Mouse (Mus musculus): ENCODE measurements at regions not wholly inside any gene's neighbourhood (a gene's known extent, or its start where the extent isn't known, plus 50 kb on each side); places are given as distances from the start of the nearest gene placed in this dataset.

DNA sequence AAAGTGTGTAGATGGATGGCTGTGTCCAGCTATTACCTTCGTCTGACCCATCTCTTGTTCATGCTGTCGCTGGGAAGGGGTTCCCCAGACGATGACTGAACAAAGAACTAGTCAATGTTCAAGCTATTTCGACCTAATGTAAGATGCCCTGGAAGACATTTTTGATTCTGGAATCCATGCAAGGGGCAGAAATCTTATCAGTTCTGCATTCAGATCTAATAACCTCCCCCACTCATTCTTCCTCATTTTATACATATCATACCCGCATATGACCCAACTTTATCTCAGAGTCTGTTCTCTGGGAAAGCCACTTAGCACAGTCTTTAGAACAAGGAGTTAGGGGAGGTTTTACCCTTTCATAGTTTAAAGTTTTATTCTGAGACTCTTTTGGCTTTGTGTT, 52.2 kb upstream of the 2310009B15Rik start:
- ATAC-seq (ENCODE audit: insufficient read depth, low read depth): no peak
- Histone ChIP-seq H3K4me1 (ENCODE audit: control insufficient read depth, insufficient read depth) (peaks cover 20% of the 10 kb centered on the region), H3K4me3 (ENCODE audit: low read depth, low read length) (no peak overlapping the region), H3K9ac (replicated peaks; ENCODE audit: low read depth, low read length) (no peak overlapping the region), H3K36me3 (replicated peaks; ENCODE audit: control insufficient read depth, insufficient read depth, low read length) (no peaks in the 10 kb centered on the region), H3K9me3 (replicated peaks; ENCODE audit: control insufficient read depth, low read length) (no peaks in the 10 kb centered on the region), H3K27me3 (ENCODE audit: control insufficient read depth, insufficient read depth, low read length) (no peaks in the 10 kb centered on the region), H3K4me2 (ENCODE audit: low read depth, low read length) (no peak overlapping the region), H3K27ac (ENCODE audit: low read depth) (no peak overlapping the region)
- TF ChIP-seq EP300 (IDR thresholded peaks at IDR 0.05; ENCODE audit: low read depth): no peak
- TF ChIP-seq CTCF (IDR thresholded peaks at IDR 0.05; ENCODE audit: low read depth): no peak
- no peak for DNase-seq (ENCODE audit: low spot score)
- 75% methylated on average over 5 of the region's 5 CpGs for WGBS

DNA sequence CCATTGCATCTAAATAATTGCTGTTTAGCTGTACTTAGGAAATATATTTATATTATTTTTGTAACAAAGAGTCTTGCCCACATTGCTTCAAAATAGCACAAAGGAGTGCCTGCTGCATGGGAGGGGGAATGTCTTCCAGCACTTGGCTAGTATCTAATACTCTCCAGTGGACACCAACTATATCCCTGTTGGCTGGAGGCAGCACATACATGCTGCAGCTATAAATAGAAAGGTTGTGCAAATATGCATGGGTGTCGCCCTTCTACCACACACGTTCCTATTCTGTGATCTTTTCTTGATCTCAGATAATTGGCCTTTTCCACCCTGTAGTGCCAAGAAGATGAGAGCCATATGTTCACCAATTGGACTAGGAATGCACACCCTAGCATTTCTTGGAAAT, 53.0 kb upstream of the 2310009B15Rik start:
- TF ChIP-seq CTCF (IDR thresholded peaks at IDR 0.05; ENCODE audit: low read depth) (no peak), EP300 (IDR thresholded peaks at IDR 0.05; ENCODE audit: low read depth) (no peak)
- WGBS: 14% methylated on average over 2 of the region's 2 CpGs

DNA sequence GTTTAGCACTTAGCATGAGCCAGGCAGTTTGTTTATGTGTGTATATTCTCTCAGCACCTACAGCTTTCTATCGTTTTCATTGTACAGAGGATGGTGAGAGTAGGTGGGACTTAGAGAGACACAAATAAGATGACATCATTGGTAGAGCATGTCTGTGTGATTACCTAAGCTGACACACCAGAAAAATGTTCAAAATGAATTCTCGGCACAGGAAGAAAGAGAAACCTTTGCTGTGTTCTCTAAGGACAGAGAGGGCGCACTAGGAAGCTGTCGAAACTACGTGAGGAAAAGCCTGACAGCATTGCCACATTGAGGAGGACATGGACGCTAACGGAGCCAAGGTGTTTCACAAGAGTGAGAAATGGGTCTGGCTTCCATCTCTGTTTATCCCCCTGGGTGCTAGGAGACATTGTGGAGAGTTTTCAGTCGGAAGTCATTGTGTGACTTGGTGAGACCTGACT, 51.0 kb upstream of the Dennd1b start:
- Histone ChIP-seq H3K4me3 (ENCODE audit: low read depth, low read length) (peak overlapping the region; percentile 21), H3K9ac (replicated peaks; ENCODE audit: low read depth, low read length) (0 out of 2 replicates have a peak overlapping the region, but pooled peaks have one; percentile 13)

More for the DNA sequence above, 53.0 kb upstream of the 2310009B15Rik start:
- no peak for ATAC-seq (ENCODE audit: insufficient read depth, low read depth)
- Histone ChIP-seq H3K4me3 (ENCODE audit: low read depth, low read length) (no peak overlapping the region), H3K27me3 (ENCODE audit: control insufficient read depth, insufficient read depth, low read length) (no peaks in the 10 kb centered on the region), H3K27ac (ENCODE audit: low read depth) (no peak overlapping the region), H3K9ac (replicated peaks; ENCODE audit: low read depth, low read length) (no peak overlapping the region), H3K36me3 (replicated peaks; ENCODE audit: control insufficient read depth, insufficient read depth, low read length) (no peaks in the 10 kb centered on the region), H3K4me1 (ENCODE audit: control insufficient read depth, insufficient read depth) (peaks cover 20% of the 10 kb centered on the region), H3K4me2 (ENCODE audit: low read depth, low read length) (no peak overlapping the region), H3K9me3 (replicated peaks; ENCODE audit: control insufficient read depth, low read length) (no peaks in the 10 kb centered on the region)
- no peak for DNase-seq (ENCODE audit: low spot score)

DNA sequence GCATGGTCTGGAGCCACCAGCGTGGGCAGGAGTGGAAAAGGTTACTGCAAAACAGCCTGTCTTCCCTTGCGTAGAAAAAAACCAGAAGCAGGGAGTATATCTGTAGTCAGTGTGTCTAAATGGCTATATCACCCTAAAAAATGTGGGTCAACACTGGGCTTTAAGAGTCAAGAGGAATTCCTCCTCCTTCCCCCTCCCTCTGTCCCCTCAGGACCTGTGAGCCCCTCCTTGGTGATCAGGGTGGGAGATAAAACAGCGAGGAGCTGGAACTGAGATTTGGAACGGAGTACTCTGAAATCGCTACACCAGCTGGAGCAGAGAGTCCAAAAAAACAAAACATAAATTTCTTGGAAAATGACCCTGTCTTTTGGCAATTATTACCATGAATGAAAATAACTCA, 50.3 kb upstream of the Dennd1b start:
- no peak for DNase-seq (ENCODE audit: low spot score)
- 60% methylated on average over 5 of the region's 5 CpGs for WGBS
- no peaks in the 10 kb centered on the region for H3K9me3 ChIP-seq (replicated peaks; ENCODE audit: control insufficient read depth, low read length)
- H3K4me3 ChIP-seq (ENCODE audit: low read depth, low read length): no peak overlapping the region
- H3K4me2 ChIP-seq (ENCODE audit: low read depth, low read length): peak overlapping the region; percentile 46
- H3K4me1 ChIP-seq (ENCODE audit: control insufficient read depth, insufficient read depth): peaks cover 9% of the 10 kb centered on the region
- no peaks in the 10 kb centered on the region for H3K27me3 ChIP-seq (ENCODE audit: control insufficient read depth, insufficient read depth, low read length)
- TF ChIP-seq EP300 (IDR thresholded peaks at IDR 0.05; ENCODE audit: low read depth) (no peak), CTCF (IDR thresholded peaks at IDR 0.05; ENCODE audit: low read depth) (no peak)
- 0 out of 2 replicates have a peak overlapping the region, but pooled peaks have one; percentile 3 for H3K9ac ChIP-seq (replicated peaks; ENCODE audit: low read depth, low read length)
- no peaks in the 10 kb centered on the region for H3K36me3 ChIP-seq (replicated peaks; ENCODE audit: control insufficient read depth, insufficient read depth, low read length)
- peak overlapping the region; percentile 70 for H3K27ac ChIP-seq (ENCODE audit: low read depth)
- no peak for ATAC-seq (ENCODE audit: insufficient read depth, low read depth)

More for the DNA sequence above, 51.0 kb upstream of the Dennd1b start:
- Histone ChIP-seq H3K36me3 (replicated peaks; ENCODE audit: control insufficient read depth, insufficient read depth, low read length) (no peaks in the 10 kb centered on the region), H3K4me2 (ENCODE audit: low read depth, low read length) (peak overlapping the region; percentile 46), H3K9me3 (replicated peaks; ENCODE audit: control insufficient read depth, low read length) (no peaks in the 10 kb centered on the region), H3K4me1 (ENCODE audit: control insufficient read depth, insufficient read depth) (peaks cover 9% of the 10 kb centered on the region), H3K27me3 (ENCODE audit: control insufficient read depth, insufficient read depth, low read length) (no peaks in the 10 kb centered on the region), H3K27ac (ENCODE audit: low read depth) (peak overlapping the region; percentile 70)
- ATAC-seq (ENCODE audit: insufficient read depth, low read depth) (peak; percentile 79), DNase-seq (ENCODE audit: low spot score) (peak; percentile 88)
- TF ChIP-seq CTCF (IDR thresholded peaks at IDR 0.05; ENCODE audit: low read depth) (peak; percentile 55), EP300 (IDR thresholded peaks at IDR 0.05; ENCODE audit: low read depth) (no peak)
- WGBS: 3% methylated on average over 8 of the region's 8 CpGs

DNA sequence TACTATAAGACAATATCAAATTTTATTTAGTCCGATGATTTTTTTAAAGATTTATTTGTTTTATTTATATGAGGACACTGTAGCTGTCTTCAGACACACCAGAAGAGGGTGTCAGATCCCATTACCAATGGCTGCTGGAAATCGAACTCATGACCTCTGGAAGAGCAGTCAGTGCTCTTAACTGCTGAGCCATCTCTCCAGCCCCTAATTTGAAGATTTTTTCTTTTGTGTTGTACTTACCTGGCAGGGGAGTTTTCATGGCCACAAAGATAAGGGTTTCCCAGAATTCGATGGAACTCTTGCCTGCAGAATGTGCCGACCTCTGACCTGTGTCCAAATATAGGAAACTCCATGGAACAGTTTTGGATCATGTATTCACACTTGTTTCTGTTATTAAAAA, 49.8 kb upstream of the Dennd1b start:
- DNase-seq (ENCODE audit: low spot score) (no peak), ATAC-seq (ENCODE audit: insufficient read depth, low read depth) (no peak)
- no peak overlapping the region for H3K27ac ChIP-seq (ENCODE audit: low read depth)
- no peaks in the 10 kb centered on the region for H3K27me3 ChIP-seq (ENCODE audit: control insufficient read depth, insufficient read depth, low read length)
- H3K4me2 ChIP-seq (ENCODE audit: low read depth, low read length): no peak overlapping the region
- no peaks in the 10 kb centered on the region for H3K9me3 ChIP-seq (replicated peaks; ENCODE audit: control insufficient read depth, low read length)
- peaks cover 9% of the 10 kb centered on the region for H3K4me1 ChIP-seq (ENCODE audit: control insufficient read depth, insufficient read depth)
- H3K4me3 ChIP-seq (ENCODE audit: low read depth, low read length): no peak overlapping the region
- TF ChIP-seq CTCF (IDR thresholded peaks at IDR 0.05; ENCODE audit: low read depth) (no peak), EP300 (IDR thresholded peaks at IDR 0.05; ENCODE audit: low read depth) (no peak)
- no peaks in the 10 kb centered on the region for H3K36me3 ChIP-seq (replicated peaks; ENCODE audit: control insufficient read depth, insufficient read depth, low read length)
- 71% methylated on average over 4 of the region's 4 CpGs for WGBS
- no peak overlapping the region for H3K9ac ChIP-seq (replicated peaks; ENCODE audit: low read depth, low read length)
